Mouse (Mus musculus): ENCODE data around the gene Tcta. TPM values are rescaled to one million over a fixed set of nuclear protein-coding genes. Genes with fewer than 3 reads are reported as not detected.
"Not testable (repeated sequence)": the region's sequence is repeated elsewhere in the genome, so short reads cannot be mapped to it uniquely, and the experiment has no call there.

The Tcta gene
- total RNA-seq (2021), result 10 to 100 TPM; 32.7 to 36.7 TPM
- long read RNA-seq, experiment 1, transcript Tcta-202 (3 exons, 1,094 nt), result major isoform, 23 of 35 reads
- long read RNA-seq, experiment 1, partial matches to known transcripts, result 4 of 35 reads
- long read RNA-seq, experiment 1, other reads (novel, unspliced or antisense), result 4 of 35 reads
- long read RNA-seq, experiment 2, transcript Tcta-202 (3 exons, 1,094 nt), result major isoform, 35 of 57 reads
- long read RNA-seq, experiment 2, partial matches to known transcripts, result 7 of 57 reads
- long read RNA-seq, experiment 2, other reads (novel, unspliced or antisense), result 15 of 57 reads

- DNase-seq (ENCODE audit: low spot score in 2 of 2), result peak; percentile 89 to 96
Measured at GRCm38 (mm10) chr9:108305629-108306520, at the start of gene Tcta, which contains the start of gene Rhoa. Gene Tcta, minus strand, starts transcription at chr9:108306160. Gene Rhoa, plus strand, starts transcription at chr9:108306129.

GRCm38 (mm10) chr9:108349727-108350126 lies 43.8 kb upstream of the Tcta start:
- DNase-seq (ENCODE audit: low spot score in 2 of 2), result no peak

DNA sequence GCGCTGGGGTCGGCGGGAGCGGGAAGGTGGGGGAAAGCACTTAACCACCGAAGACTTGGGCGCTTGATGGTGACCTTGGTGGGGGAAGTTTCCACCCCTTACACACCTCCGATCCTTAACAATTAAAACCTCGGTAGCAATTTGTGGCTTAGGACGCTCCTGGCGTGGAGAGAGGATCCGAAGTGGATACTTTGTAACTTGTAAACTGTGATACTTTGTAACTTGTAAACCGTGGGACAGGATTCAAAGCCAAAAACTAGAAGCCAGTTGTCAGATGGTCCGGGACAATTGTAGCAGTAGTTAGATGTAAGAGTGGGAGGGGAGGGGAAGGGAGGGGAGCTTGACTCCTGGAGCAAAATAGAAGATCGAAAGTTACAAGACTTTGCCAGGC lies 42.3 kb upstream of the Tcta start:
- no peak for DNase-seq (ENCODE audit: low spot score in 2 of 2)

DNA sequence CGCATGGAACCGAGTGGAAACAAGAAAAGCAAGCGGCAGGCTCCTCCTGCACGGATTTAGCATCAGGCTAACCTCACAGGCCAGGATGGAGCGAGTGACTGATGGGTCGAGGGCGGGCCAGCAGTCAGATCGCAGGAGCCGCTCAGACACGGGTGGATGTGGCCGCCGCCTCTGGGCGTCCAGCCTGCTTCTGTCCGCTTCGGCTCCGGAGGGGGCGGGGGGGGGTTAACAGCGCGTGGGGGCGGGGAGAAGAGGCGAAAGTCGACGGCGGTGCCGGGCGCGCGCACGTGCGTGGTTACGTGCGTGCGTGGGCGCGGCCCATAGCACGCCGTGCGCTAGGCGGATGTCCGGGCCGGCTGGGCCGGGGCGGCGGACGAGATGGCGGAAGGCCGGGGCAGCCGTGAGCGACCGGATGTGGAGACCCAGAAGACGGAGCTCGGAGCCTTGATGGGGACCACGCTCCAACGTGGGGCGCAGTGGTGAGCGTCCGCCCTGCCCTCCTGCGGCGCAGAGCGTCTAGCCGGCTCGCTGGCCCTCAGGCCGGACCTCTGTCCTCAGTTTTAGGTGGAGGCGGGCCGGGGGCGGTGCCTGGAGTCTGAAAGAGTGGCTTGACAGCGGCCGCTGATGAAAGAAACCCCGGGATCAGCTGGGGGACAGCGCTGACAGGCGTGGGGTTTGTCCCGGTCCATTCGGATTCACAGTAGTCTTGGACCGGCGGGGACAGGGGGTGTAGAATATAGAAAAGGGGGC lies 41.8 kb upstream of the Tcta start, which contains the start of gene Usp4:
Gene Usp4 (plus strand): TSS at position 314 of the 750 bp plus-strand sequence.
- peak; percentile 71 to 77 for DNase-seq (ENCODE audit: low spot score in 2 of 2)

GRCm38 (mm10) chr9:108347024-108347423 lies 41.1 kb upstream of the Tcta start:
- no peak for DNase-seq (ENCODE audit: low spot score in 2 of 2)

GRCm38 (mm10) chr9:108344471-108344870 lies 38.5 kb upstream of the Tcta start:
- no peak for DNase-seq (ENCODE audit: low spot score in 2 of 2)

DNA sequence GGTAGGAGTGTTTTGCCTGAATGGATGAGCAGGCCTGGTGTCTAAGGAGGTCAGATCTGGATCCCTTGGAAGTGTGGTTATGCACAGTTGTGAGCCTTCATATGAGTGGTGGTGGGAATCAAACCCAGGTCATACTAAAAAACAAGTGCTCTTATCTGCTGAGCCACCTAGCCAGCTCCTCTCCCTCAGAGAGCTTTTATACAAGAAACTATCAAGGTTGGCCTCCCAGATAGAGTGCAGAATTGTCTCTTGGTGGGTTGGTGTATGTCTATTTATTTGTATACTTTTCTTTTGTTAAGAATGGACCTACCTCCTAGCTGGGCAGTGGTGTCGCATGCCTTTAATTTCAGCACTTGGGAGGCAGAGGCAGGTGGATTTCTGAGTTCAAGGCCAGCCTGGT lies 37.9 kb upstream of the Tcta start:
- DNase-seq (ENCODE audit: low spot score in 2 of 2), result no peak

DNA sequence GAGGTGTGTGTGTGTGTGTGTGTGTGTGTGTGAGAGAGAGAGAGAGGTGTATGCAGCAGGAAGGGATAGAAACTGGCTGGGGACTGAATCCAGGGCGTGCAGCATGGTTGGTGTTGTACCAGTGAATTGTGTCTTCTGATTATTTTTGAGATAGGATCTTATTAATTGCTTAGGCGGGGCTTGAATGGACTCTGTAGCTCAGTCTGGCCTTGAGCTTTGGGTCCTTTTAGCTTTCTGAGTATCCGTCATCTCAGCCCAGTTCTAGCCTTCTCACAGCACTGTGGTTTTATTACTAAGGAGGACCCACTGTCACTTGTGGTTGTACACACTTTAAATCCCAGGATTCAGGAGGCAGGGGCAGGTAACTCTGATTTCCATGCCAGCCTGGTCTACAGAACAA lies 37.4 kb upstream of the Tcta start:
- DNase-seq (ENCODE audit: low spot score in 2 of 2), result no peak

- DNase-seq (ENCODE audit: low spot score in 2 of 2), result no peak
Measured at GRCm38 (mm10) chr9:108342301-108342831, 36.4 kb upstream of the Tcta start.

GRCm38 (mm10) chr9:108341801-108342200 lies 35.8 kb upstream of the Tcta start:
- no peak for DNase-seq (ENCODE audit: low spot score in 2 of 2)

GRCm38 (mm10) chr9:108341139-108341475 lies 35.1 kb upstream of the Tcta start:
- no peak for DNase-seq (ENCODE audit: low spot score in 2 of 2)

DNA sequence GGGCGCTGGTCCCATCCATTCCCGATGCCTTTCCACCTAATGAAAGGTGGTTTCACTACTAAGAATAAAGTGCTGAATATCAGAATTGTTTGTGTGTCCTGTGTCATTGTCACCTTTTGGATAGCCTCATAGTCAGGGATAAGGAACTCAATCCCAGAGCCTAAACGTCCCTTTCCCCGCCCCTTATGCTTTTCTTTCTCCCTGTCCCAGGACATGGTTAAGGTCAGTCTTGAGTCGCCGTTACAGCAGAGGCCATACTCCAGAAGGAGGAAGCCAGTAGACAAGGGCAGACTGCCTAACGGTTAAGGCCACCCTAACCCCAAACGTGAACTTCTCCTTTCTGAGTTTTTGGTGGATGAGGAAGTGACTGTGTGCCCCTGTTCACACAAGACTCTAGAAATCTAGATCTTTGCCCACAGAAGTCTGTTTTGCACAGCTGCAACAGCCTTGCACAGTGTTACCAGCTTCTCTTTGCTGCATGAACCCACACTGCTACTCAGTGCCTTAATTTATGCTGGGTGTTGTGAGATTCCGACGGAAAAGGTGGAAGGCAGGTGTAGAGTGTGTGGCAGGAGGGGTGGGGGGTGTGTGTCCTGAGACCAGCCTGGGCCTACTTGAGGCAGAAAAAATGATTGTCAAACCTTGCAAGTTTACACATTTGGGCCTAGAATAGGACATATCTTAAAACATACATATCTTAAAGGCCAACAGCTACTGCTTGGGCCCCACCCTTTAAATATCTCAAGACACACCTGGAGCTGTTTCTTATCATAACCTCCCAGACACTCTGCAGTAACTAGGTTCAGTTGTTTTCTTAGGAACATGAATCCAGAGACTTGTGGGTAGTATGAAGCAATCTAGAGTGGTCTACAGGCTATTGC lies 34.5 kb upstream of the Tcta start:
- DNase-seq (ENCODE audit: low spot score in 2 of 2), result no peak

DNA sequence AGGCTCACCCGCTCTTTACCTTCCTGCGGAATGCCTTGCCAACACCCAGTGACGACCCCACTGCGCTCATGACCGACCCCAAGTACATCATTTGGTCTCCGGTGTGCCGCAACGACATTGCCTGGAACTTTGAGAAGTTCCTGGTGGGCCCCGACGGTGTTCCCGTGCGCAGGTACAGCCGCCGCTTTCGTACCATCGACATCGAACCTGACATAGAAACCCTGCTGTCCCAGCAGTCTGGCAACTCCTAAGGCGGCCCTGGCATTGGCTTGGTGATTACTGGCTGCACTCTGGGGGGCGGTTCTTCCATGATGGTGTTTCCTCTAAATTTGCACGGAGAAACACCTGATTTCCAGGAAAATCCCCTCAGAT lies 33.9 kb upstream of the Tcta start:
- peak in 1 of 2 experiments; percentile 17 for DNase-seq (ENCODE audit: low spot score in 2 of 2)

DNA sequence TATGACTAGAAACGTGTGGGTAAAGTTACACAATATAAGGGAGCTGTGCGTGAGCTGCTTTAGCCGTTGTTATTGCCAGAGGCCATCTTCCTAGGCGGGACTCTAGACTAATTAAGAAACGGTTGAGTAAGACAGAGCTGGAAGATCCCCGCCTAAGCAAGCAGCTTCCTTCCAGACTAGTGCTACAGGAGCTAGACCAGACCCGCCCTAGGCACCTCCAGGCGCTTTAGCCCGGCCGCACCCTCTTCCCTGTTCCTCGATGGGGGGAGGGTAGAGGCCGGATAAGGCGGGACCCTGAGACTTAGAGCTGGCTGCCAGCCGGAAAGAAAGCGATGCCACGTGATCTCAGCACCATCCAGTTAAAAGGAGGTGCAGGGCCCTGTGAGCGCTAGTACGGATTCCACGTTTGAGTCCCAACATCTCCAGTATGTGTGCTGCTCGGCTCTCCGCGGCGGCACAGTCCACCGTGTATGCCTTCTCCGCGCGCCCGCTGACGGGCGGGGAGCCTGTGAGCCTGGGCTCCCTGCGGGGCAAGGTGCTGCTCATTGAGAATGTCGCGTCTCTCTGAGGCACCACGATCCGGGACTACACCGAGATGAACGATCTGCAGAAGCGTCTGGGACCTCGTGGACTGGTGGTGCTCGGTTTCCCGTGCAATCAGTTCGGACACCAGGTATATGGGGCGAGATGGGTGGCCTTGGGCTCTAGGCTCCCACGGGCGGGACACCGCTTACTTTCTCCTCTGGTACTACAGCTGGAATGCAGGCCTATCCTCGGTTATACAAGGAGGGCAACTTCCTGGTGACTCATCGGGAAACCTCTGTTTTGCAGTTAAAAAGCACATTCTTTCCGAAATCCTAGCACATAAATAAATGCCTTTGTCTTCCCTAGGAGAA lies 33.2 kb upstream of the Tcta start, which contains the start of gene Gpx1:
Gene Gpx1 (plus strand): TSS at position 18 of the 896 bp plus-strand sequence.
- peak; percentile 67 to 90 for DNase-seq (ENCODE audit: low spot score in 2 of 2)

DNA sequence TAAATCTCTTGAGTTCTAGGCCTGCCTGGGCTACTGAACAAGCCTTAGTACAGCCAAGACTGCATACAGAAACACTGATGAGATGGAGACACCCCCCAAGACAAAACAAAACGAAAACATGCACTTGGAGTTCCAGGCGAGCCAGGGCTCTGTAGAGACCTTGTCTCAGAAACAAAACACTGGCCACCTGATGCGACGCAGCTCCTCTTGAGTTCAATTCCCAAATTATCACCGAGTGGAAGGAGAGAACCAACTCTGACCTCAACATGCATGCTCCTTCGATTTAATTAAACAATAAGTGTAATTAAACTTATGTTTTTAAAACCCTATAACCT lies 32.6 kb upstream of the Tcta start:
- DNase-seq (ENCODE audit: low spot score in 2 of 2), result no peak

DNA sequence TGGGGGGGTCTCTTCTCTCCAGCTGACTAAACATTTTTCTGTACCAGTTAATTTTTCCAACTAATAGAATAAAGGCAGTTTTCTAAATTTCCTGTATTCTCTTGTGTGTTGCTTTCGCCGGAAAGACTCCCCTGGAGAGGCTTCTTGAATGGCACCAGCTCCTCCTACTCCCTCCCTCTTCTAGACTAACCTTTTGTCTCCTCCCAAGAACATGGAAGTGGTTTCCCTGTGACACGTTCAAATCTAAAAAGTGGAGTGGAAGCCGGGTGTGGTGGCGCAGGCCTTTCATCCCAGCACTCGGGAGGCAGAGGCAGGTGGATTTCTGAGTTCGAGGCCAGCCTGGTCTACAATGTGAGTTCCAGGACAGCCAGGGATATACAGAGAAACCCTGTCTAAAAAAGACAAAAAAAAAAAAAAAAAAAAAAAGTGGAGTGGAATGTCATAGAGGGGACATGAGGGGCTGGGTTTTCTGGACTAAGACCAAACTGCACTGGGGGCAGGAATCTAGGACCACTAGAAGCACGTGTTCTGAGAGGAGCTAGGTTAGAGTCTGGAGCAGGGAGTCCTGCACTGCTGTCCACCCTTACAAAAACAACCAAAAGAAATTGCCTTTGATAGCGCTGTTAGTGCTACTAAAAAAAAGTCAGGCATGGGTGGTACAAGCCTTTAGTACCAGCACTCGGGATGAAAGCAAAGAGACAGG lies 32.0 kb upstream of the Tcta start:
- no peak for DNase-seq (ENCODE audit: low spot score in 2 of 2)

GRCm38 (mm10) chr9:108325811-108326210 lies 19.9 kb upstream of the Tcta start:
- DNase-seq (ENCODE audit: low spot score in 2 of 2), result no peak

DNA sequence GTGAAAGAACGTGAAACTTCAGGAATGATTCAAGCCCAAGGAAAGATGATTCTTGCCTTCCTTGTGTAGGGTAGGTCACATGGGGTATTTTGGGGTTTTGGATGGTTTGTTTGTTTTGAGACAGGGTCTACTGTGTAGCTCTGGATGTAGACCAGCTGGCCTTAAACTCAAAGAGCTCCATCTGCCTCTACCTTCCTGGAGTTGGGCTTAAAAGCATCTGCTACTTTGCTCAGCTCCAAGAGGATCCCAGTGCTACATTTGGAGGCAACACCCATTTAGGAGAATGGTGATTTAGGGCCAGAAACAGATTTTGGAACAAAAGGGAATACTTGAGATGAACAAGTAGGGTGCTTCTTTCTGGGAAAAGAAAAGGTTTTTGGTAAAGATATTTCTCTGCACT lies 18.8 kb upstream of the Tcta start:
- DNase-seq (ENCODE audit: low spot score in 2 of 2), result no peak

GRCm38 (mm10) chr9:108322054-108322453 lies 16.1 kb upstream of the Tcta start:
- not testable (repeated sequence) for DNase-seq (ENCODE audit: low spot score in 2 of 2)

All from adrenal gland, postnatal 4 days (tissue).